Mouse (Mus musculus) layer of hippocampus, postnatal 10 days (tissue): ENCODE data around the gene Tbxas1. TPM values are rescaled to one million over a fixed set of nuclear protein-coding genes. Genes with fewer than 3 reads are reported as not detected.
A peak's percentile ranks its signal among the peaks of the same experiment; 100 is the strongest.

Experiments
- DNase-seq, 2 experiments: peaks; one replicate each; pipeline ENCODE4 v3.0.0; 2021; ENCODE audit warnings: low spot score in 2 of 2
- total RNA-seq, 2 experiments: library from RNA; stranded (reverse); gene quantifications; 2 replicates each; pipeline ENCODE4 v1.2.3; 2021

Gene Tbxas1
- total RNA-seq, 2 experiments from 2014 or later = 2.0 to 3.6 TPM

DNA sequence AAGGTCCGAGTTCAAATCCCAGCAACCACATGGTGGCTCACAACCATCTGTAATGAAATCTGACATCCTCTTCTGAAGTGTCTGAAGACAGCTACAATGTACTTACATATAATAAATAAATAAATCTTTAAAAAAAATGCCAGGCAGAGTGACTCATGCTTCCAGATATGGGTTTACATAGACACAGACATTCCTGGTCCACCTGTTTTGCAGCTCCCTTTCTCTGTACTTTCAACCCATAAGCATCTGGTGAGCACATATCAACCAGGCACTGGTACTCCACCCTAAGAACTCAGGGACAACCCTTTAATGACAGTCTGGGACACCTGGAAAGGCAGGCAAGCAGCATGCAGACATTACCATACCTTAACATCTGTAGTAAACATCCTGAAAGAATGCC is 240.2 kb downstream of the Tbxas1 start:
- DNase-seq = no peak

DNA sequence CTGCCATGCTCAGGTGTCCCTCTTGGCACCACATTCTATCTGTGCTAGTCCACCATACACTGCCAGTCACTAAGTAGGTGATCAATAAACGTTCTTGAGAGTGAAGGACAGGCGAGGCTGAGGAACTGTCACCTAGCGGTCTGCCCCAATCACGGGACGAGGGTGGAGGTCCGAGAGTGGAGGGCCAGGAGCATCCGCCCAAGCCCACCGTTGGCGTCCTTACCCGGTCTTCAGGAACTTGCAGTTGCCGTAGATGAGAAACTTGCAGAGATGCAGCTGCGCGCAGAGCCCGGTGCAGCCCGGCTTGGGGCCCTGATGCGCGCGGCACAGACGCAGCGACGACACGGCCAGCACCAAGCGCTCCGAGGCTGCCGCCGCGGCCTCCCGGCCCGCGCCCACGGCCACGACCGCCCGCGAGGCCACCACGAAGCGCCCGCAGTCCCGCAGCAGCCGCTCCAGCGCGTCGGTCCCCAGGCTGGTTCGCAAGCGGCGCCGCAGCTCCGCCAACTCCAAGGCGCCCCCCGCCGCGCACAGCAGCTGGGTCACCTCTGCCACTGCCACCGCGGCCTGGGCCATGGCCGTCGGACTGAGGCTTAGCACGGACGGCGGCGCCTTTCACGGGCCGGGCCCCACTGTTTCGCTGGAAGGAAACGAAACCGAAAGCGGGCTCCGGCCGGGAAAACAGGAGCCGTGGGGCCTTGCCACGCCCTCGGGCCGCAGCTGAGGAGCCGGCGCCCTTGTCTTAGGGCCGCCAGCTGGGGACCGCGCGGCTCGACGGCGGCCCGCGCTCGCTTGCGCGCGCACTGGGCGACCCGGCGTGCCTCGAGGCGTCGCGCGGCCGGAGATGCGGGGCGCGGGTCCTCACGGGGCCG is 242.6 kb downstream of the Tbxas1 start, which contains the start of gene Parp12:
Parp12 (minus strand) TSS at position 766 of the 872 bp plus-strand sequence.
- DNase-seq = peak; percentile 60 to 69

DNA sequence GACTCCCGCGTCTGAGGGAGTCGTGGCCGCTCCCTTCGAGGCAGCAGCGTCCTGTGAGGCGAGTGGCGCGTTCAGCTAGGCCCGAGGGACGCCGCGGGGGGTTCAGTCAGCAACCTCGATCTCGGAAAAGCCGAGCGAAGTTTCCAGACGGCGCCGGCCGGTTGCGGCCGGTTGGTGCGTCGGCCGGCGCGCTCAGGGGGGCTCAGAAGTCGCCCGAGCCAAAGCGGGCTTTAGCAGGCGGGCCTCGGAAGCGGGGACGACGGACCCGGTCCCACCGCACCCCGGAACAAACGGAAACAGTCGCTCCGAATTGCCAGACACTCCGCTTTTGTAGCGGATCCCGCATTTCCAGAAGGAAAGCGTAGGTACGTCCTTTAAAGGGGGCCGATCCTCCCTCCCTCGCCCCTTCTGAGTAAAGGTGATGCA is 243.3 kb downstream of the Tbxas1 start:
- DNase-seq = peak in 1 of 2 experiments; percentile 41

DNA sequence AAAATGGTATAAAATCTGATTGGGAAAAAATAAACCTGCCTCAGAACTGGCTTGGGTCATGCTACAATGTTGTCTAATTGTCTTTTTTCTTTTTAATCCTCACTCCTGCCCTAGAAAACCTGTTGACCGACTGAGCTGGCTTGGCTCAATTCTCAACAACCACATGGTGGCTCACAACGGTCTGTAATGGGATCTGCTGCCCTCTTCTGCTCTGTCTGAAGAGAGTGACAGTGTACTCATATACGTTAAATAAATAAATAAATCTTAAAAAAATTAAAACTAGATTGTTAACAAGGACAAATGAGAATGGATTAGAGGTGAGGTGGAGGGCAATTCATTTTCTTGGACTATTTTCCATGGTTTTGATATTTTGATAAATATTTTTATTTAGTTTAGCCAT is 245.5 kb downstream of the Tbxas1 start:
- DNase-seq = no peak

- DNase-seq = no peak
Measured at GRCm38 (mm10) chr6:39124719-39125118, 249.5 kb downstream of the Tbxas1 start.

DNA sequence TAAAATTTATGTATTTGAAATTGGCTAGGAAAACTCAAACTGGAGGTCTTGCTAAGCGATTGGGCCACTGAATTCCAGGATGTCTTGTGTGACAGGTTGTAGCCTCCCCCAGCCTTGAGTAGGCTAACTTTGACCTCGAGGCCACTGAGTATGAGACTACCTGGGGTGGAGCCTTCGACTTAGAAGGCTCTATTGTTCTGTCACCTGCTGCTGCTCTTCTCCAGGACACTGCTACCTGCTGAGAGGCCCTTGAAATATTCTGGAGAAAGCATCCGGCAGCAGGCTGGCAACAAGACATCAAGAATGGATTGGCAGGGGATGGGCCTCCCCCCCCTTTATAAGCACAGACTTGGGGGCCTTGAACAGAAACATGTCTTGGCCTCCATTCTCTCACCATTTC is 256.3 kb downstream of the Tbxas1 start:
- no peak for DNase-seq

DNA sequence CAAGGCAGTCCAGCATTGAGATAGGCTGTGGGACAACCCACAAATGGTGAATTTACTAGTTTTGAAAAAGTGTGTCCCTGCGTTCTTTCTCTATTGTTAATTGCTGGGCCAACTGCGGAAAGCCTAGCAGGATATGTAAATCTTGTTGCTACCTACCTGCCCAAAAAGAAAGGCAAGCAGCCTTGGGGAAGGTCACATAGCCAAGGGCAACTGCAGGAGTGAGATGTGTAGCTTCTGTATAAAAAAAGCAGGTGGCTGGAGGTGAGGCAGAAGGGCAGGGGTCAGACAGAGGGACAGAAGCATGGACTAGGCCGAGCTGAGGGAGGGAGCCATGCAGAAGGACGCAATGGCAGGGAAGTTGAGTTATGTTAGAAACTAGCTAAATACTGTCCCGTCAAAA is 257.4 kb downstream of the Tbxas1 start:
- DNase-seq = no peak

Other genes starting within 250 kb of the Tbxas1 start
- gene Klrg2, start 238.2 kb upstream of the Tbxas1 start, total RNA-seq = 1 to 10 TPM; 1.0 to 1.1 TPM
- 100 to 1,000 TPM; 113 to 119 TPM for gene Clec2l, start 212.3 kb upstream of the Tbxas1 start, total RNA-seq
- 10 to 100 TPM; 51.0 to 54.3 TPM for gene Hipk2, start 761 bp downstream of the Tbxas1 start, total RNA-seq
- 1 to 10 TPM; 5.5 to 5.7 TPM for gene Parp12, start 242.9 kb downstream of the Tbxas1 start, total RNA-seq